Mouse (Mus musculus) brain, embryonic 14.5 days (tissue): ENCODE results near the gene Ptbp1. TPM values are rescaled to one million over a fixed set of nuclear protein-coding genes. Genes with fewer than 3 reads are reported as not detected.

ENCODE experiments used
- DNase-seq: peaks from one replicate; pipeline ENCODE4 v3.0.0-alpha.2; 2011; ENCODE audit warnings: low read depth
- CTCF ChIP-seq: fragments of 200-500 bp; IDR thresholded peaks from 2 replicates; pipeline ENCODE4 v1.5.1; 2012; ENCODE audit warnings: inconsistent platforms, mild to moderate bottlenecking, moderate library complexity, borderline replicate concordance; ENCODE audit not compliant: insufficient read depth, insufficient read length; ENCODE audit errors: extremely low read depth
- POLR2A ChIP-seq: fragments of 200-500 bp; IDR thresholded peaks from 2 replicates; pipeline ENCODE4 v1.6.1; 2012; ENCODE audit warnings: mild to moderate bottlenecking, inconsistent platforms, borderline replicate concordance; ENCODE audit not compliant: poor library complexity, insufficient read depth, insufficient read length, severe bottlenecking; ENCODE audit errors: extremely low read depth
- polyA plus RNA-seq: library from polyadenylated mRNA; depleted of rRNA; stranded (reverse); fragments of >200 nt; gene quantifications from 2 replicates; pipeline ENCODE4 v1.2.3, GENCODE M21; 2012

Ptbp1 gene
- polyA plus RNA-seq, 1 experiment: 194 TPM

DNA sequence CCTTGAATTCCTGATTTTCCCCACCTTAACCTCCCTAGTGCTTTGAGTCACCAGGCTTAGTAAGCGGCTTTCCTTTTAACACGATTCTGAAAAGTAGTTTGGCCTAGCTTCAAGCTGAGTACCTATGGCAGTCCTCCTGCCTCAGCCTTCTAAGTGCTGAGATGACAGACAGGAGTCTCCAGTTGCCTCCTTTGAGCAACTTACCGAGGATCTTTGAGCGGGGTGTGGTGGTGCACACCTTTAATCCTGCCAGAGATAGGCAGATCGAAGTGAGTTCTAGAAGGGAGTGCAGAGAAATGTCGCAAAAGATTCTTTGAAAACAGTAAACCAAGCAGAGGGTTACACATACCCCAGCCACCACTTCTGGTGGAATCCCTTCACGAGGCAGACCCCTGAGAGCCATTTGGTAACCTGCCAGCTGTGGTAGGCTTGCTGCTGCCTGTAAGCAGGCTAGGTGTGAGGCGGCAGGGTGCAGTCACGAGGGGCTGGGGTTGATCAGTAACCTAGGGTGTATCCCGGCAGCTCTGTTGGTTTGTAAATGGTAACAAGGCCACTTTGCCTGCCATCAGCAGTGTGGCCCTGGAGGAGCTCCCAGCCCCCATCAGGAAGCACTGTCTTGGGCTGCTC is 1.4 kb downstream of the Ptbp1 start:
- DNase-seq: peak; percentile 61
- TF ChIP-seq POLR2A (no peak), CTCF (no peak)

DNA sequence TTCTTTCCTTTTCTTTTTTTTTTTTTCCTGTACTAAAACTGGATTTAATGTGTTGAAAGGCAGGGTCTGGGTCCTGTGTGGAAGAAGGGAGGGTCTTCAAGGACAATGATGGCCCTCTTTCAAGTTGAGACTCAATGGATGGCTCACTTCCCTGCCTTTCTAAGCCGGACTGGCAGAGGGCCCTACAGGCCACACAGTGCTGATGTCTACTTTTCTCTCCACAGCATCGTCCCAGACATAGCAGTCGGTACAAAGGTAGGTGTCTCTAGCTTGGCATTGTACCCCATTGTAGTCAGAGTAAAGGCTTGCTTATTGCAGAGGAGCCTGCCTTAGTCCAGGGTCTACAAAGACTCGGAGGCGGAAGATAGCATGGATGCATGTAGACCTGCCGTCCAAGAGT is 2.1 kb downstream of the Ptbp1 start:
- no peak for DNase-seq

DNA sequence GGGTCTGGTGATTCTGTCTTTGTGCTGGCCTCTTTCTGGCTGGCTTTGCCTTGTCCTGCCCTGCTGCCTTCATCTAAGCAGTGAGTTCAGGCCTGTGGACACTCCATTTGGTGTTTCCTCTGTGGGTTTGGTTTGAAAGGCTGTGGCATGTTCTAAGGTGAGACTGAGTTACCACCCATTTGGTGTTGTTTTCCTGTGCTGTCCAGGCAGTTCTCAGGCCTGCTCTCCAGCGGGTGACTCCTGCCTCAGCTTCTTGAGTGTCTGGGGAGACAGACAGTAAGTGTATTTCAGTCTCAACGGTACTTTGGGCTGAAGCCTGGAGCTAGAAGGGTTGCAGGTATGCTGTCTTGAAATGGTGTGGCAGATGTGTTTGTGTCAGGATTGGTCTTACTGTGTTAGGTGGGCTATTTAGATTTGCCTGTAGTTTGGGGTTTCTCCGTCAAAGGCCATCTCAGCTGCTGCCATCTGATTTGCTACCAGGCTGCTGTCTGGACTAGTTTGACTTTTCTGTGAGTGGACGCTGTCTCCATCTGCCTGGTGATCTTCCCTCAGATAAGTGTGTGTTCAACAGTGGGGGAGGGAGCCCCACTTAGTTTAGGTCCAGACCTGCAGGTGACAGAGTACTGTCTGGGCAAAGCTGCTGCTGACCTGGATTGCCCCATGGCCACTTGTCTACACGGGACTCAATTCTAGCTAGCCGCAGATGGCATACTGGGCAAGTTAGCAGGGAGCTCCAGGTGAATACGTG is 2.7 kb downstream of the Ptbp1 start:
- TF ChIP-seq CTCF (no peak), POLR2A (no peak)
- no peak for DNase-seq

More for the DNA sequence above, 2.1 kb downstream of the Ptbp1 start:
- TF ChIP-seq CTCF (no peak), POLR2A (no peak)

DNA sequence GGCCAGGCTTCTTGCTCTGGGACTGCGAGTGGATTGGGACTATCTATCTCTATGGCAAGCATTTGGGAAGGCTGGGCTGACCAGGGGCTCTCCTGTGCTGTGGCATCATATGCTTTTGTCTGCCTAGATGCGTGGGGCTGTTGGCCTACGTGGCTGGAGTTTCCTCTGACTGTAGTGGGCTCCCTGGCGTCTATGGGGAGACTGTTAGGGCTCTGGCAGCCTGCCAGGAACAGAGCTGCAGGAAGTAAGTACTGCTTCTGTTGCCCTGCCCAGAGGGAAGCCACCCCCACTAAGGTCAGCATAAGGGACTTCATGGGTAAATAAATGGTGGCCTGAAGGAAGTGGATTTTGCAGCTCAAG is 3.2 kb downstream of the Ptbp1 start:
- peak; percentile 75 for DNase-seq
- TF ChIP-seq POLR2A (no peak), CTCF (no peak)

DNA sequence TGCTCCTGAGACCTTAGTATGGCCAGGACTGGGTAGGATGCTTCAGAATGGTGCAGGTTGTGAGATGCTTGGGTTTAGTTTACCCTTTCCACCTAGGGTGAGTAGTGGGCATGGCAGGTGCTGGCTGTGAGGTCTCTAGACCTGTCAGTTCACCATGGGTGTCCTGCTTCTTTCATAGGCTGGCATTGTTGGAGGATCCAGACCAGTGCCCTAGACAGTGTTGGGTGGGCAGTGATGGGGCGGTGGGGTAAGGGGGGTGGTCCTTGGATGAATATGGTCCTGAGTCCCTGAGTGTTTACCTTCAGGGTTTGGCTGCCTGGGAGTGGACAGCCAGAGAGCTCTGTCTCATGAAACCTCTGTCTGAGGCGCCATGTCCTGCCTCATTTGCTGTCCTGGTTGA is 3.7 kb downstream of the Ptbp1 start:
- no peak for DNase-seq
- TF ChIP-seq CTCF (no peak), POLR2A (no peak)

DNA sequence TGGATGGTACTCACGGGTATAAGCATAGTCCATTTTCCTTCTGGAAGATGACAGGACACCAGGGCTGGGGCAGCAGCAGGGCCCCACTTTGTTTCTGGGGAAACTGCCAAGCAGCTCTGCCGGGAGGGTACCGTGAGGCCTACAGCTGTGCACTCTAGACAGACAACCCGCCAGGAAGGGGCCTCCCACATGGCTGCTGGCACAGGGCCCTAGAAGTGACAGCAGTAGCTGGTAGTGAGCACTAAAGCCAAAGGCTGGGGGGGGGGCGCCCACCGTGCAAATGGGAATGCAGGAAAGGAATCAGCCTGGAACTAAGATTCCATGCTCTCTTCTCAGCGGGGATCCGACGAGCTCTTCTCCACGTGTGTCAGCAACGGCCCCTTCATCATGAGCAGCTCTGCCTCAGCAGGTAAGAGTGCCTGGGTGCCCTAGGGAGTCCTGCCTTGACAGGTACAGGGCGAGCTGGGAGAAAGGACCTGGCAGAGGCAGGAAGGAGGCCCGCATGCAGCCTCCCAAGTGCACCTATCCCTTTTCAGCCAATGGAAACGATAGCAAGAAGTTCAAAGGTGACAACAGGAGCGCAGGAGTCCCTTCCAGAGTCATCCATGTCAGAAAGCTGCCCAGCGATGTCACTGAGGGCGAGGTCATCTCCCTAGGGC is 4.3 kb downstream of the Ptbp1 start:
- TF ChIP-seq POLR2A (no peak), CTCF (no peak)
- peak; percentile 94 for DNase-seq

DNA sequence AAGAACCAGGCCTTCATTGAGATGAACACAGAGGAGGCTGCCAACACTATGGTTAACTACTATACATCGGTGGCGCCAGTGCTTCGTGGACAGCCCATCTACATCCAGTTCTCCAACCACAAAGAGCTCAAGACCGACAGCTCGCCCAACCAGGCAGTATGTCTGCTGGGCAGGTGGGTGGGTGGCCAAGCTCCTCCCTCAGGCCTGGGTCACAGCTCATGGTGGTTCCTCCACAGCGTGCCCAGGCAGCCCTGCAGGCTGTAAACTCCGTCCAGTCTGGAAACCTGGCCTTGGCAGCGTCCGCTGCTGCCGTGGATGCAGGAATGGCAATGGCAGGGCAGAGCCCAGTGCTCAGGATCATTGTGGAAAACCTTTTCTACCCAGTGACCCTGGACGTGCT is 4.9 kb downstream of the Ptbp1 start:
- no peak for DNase-seq
- TF ChIP-seq CTCF (no peak), POLR2A (no peak)

DNA sequence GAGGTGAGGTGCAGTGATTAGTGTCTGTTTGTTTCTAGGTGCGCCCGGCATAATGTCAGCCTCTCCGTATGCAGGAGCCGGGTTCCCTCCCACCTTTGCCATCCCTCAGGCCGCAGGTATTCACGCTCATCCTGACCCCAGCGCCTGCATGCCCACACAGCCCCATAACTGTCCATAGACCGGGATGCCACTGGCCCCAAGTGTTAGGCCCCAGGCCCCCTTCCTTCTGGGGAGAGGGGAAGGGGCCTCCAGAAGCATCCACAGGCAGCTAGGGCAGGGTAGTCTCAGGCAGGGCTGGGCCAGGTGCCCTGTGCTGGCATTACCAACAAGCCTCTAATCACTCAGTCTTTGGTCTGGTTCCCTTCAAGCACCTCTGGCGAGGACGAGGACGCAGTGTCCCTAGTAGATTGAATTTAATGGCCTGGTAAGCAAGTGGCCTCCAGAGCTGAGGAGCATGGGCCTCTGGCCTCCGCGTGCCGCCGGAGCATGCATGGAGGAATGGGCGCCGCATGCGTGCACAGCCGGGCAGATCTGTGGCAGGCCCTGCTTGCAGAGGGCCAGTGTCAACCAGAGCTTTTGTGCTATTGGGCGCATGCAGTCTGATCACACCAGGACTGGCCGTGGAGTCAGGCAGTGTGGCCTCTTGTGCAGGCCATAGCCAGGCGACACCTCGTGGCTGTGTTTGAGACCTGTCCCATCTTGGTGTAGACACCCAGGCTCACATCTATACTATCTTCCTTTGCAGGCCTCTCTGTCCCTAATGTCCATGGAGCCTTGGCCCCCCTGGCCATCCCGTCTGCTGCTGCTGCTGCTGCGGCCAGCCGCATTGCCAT is 6.1 kb downstream of the Ptbp1 start:
- no peak for DNase-seq
- TF ChIP-seq CTCF (no peak), POLR2A (no peak)

DNA sequence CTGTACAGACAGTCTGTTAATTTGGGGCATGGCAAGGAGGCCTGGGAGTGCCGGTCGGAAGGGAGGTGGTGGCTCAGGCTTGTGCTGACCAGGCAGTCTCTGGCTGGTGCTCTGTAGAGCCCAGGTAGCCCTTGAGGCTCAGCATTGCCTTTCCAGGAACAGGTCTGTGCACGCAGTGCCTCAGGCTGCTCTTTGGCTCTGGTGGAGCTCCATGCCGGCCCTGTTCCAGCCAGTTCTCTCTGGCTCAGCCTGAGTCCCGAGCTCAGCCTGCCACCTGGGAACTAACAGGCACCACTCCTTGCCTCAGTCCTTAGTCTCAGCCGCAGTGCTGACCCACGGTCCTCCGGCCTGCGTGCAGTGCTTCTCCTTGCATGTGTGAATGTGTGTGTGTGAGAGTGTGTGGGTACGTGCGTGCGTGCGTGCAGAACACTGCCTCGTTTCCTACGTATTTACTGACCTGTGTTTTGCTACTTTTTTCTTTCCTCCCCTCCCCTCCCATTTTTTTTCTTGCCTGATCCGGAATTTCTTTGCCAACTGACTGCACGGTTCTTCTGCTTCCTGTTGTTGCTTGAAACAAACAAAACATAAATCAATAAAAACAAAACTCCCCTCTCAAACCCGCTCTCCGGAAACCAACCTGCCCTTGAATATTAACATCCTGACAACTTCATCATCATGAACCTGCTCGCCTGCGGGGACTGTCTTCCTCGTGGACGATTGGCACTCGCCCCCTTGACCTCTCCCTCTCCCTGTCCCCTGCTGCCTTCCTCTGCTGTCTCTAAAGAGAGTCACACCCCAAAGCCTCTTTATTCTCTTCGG is 7.2 kb downstream of the Ptbp1 start:
- TF ChIP-seq POLR2A (no peak), CTCF (no peak)
- DNase-seq: no peak

DNA sequence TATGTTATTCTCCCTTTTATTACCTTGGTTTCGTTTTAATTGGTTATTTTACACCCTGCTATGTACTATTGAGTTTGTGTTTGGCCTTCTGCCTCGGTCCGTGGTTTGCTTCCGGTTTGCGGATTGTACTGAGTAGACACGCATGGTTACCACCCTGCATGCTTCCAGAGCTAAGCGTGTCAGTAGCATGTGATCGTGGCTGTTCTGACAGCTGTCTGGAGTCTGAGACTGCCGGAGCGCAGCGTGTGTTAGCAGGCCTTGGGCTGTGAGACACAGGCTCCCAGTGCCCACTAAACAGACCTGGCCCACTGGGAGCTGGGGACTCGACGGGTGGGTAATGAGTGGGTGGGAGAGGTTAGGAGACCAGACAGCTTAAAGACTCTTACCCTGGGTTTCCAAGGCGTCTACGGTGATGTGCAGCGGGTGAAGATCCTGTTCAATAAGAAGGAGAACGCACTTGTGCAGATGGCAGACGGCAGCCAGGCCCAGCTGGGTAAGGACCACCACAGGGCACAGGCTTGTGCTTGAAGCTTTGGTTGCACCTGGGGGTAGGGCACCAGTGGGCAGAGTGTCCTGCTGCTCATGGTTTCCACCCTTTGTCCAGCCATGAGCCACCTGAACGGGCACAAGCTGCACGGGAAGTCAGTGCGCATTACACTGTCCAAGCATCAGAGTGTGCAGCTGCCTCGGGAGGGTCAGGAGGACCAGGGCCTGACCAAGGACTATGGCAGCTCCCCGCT is 8.0 kb downstream of the Ptbp1 start:
- DNase-seq: no peak
- TF ChIP-seq CTCF (no peak), POLR2A (no peak)

DNA sequence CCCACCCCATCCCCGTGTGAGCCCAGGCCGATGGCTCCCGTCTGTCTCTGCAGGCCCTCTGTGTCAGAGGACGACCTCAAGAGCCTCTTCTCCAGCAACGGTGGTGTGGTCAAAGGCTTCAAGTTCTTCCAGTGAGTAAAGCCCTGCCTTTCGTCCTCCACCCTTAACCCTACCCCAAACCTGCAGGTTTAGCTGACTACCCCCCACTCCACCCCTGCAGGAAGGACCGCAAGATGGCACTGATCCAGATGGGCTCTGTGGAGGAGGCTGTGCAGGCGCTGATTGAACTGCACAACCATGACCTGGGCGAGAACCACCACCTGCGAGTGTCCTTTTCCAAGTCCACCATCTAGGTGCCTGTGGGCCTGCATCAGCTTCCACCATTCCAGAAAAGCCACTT is 8.7 kb downstream of the Ptbp1 start:
- no peak for DNase-seq
- TF ChIP-seq CTCF (no peak), POLR2A (no peak)
